Mouse (Mus musculus) macrophage (primary cell): Measurements from ENCODE around the gene Angptl6. TPM values are rescaled to one million over a fixed set of nuclear protein-coding genes. Genes with fewer than 3 reads are reported as not detected.

Experiments
- H3K27ac ChIP-seq: fragments of 350-480 bp; formaldehyde crosslinking; 2 replicates; pipeline ENCODE4 v1.9.0; 2021
- H3K36me3 ChIP-seq: fragments of 350-480 bp; formaldehyde crosslinking; 2 replicates; pipeline ENCODE4 v1.9.0; 2021; ENCODE audit errors: inconsistent target
- H3K4me3 ChIP-seq: fragments of 350-480 bp; formaldehyde crosslinking; 2 replicates; pipeline ENCODE4 v1.9.0; 2021; ENCODE audit errors: inconsistent target
- H3K79me2 ChIP-seq: fragments of 350-480 bp; formaldehyde crosslinking; 2 replicates; pipeline ENCODE4 v1.9.0; 2021; ENCODE audit errors: inconsistent target
- WGBS: methylation state at CpG from one replicate; pipeline ENCODE4 v1.1.7; 2026; ENCODE audit warnings: inconsistent platforms; ENCODE audit not compliant: missing documents; 5-methylcytosine and 5-hydroxymethylcytosine counted together
- polyA plus RNA-seq: library from polyadenylated mRNA; stranded (reverse); fragments of 250-400 nt; gene quantifications from 3 replicates; pipeline ENCODE4 v1.2.4, GENCODE M21; 2018; ENCODE audit warnings: inconsistent platforms

The Angptl6 gene
- polyA plus RNA-seq, 1 experiment from 2014 or later: 0.46 TPM

- no peak overlapping the region for H3K27ac ChIP-seq
- 91% methylated on average over 26 of the region's 26 CpGs for WGBS
- peaks cover 29% of the 10 kb centered on the region for H3K79me2 ChIP-seq
- peaks cover 52% of the 10 kb centered on the region for H3K36me3 ChIP-seq
- no peak overlapping the region for H3K4me3 ChIP-seq
Observed at GRCm38 (mm10) chr9:20891339-20892103, 12.0 kb upstream of the Angptl6 start.

GRCm38 (mm10) chr9:20890411-20890810 is 10.9 kb upstream of the Angptl6 start:
- Histone ChIP-seq H3K27ac (no peak overlapping the region), H3K36me3 (peaks cover 43% of the 10 kb centered on the region)
- WGBS: 93% methylated on average over 5 of the region's 5 CpGs

GRCm38 (mm10) chr9:20889185-20890141 is 9.9 kb upstream of the Angptl6 start:
- H3K4me3 ChIP-seq: peak overlapping the region; percentile 72
- peaks cover 18% of the 10 kb centered on the region for H3K79me2 ChIP-seq
- H3K36me3 ChIP-seq: peaks cover 36% of the 10 kb centered on the region; the same call in 1 of the 2 replicates
- no peak overlapping the region for H3K27ac ChIP-seq
- WGBS: 74% methylated on average over 28 of the region's 29 CpGs

More at GRCm38 (mm10) chr9:20890411-20890810, 10.9 kb upstream of the Angptl6 start:
- peaks cover 18% of the 10 kb centered on the region for H3K79me2 ChIP-seq
- no peak overlapping the region for H3K4me3 ChIP-seq

- peak overlapping the region; percentile 39 for H3K27ac ChIP-seq
- peaks cover 25% of the 10 kb centered on the region; the same call in 1 of the 2 replicates for H3K36me3 ChIP-seq
- H3K79me2 ChIP-seq: peaks cover 18% of the 10 kb centered on the region
- under 1% methylated on average over 30 of the region's 30 CpGs for WGBS
- H3K4me3 ChIP-seq: peak overlapping the region; percentile 72
Observed at GRCm38 (mm10) chr9:20888386-20888765, 8.8 kb upstream of the Angptl6 start.

GRCm38 (mm10) chr9:20887704-20888385 is 8.3 kb upstream of the Angptl6 start, which contains the start of gene Ppan:
Ppan (plus strand) TSS chr9:20888175.
- Histone ChIP-seq H3K4me3 (peak within 1 kb of the TSS; percentile 72), H3K79me2 (peaks cover 18% of the 10 kb centered on the region), H3K27ac (peak within 1 kb of the TSS; percentile 68), H3K36me3 (peaks cover 20% of the 10 kb centered on the region; the same call in 1 of the 2 replicates)
- 1% methylated on average over 40 of the region's 43 CpGs for WGBS

DNA sequence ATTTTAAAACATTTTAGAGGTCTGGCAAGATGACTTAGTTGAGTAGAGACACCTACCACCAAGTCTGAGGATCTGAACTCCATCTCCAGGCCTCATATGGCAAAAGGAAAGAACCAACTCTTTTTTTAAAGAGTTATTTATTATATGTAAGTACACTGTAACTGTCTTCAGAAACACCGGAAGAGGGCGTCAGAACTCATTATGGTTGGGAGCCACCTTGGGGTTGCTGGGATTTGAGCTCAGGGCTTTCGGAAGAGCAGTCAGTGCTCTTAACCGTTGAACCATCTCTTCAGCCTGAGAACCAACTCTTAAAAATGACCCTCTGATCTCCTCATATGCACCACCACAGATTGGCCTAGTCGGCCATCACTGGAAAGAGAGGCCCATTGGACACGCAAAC is 7.7 kb upstream of the Angptl6 start:
- WGBS: 91% methylated on average over 4 of the region's 6 CpGs
- H3K27ac ChIP-seq: no peak overlapping the region
- H3K79me2 ChIP-seq: peaks cover 18% of the 10 kb centered on the region
- H3K4me3 ChIP-seq: no peak overlapping the region; the same call in 1 of the 2 replicates
- H3K36me3 ChIP-seq: peaks cover 18% of the 10 kb centered on the region; the same call in 1 of the 2 replicates

DNA sequence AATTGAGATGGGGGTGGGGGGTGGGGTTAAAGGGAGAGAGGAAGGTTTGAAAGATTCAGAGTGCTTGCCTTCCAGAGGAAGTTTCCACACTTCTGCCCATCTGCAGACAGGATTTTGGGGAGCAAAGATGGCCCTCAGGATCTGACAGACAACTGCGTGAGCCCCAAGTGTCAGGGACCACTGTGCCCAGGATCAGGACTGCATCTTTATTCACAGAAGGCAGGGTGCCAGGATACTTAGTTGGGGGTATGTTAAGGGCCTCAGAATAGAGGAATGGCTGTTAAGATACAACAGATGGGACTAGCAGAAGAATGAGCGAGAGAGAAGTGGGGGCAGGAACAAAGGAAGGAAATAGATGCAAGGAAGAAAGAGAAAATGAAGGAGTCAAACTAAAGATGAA is 7.0 kb upstream of the Angptl6 start:
- Histone ChIP-seq H3K4me3 (no peak overlapping the region), H3K79me2 (peaks cover 18% of the 10 kb centered on the region), H3K36me3 (peaks cover 13% of the 10 kb centered on the region; the same call in 1 of the 2 replicates), H3K27ac (no peak overlapping the region)
- 87% methylated on average over 2 of the region's 2 CpGs for WGBS

DNA sequence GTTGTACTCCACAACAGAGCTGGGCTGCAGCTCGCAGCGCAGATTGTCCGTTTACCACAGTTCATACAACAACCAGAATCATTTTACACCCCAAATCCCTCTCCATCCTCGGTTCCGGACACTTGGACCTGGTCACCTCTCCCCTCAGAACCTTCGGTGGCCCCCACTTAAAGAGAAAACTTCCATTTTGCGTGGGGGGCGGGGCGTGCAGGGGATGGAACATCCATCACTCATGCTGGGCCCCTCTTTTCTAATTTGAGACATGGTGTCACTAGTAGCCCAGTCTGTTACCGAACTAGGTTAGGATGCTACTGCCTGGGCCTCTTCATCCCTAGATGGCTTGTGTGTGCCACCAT is 839 bp downstream of the Angptl6 start:
- WGBS: 21% methylated on average over 10 of the region's 10 CpGs
- Histone ChIP-seq H3K27ac (peak overlapping the region; percentile 60), H3K36me3 (peaks cover under 1% of the 10 kb centered on the region; the same call in 1 of the 2 replicates), H3K4me3 (peak overlapping the region; percentile 31), H3K79me2 (no peaks in the 10 kb centered on the region)

- WGBS: under 1% methylated on average over 53 of the region's 69 CpGs
- H3K4me3 ChIP-seq: peak overlapping the region; percentile 33
- no peaks in the 10 kb centered on the region for H3K79me2 ChIP-seq
- peak overlapping the region; percentile 60 for H3K27ac ChIP-seq
- H3K36me3 ChIP-seq: peaks cover 6% of the 10 kb centered on the region; the same call in 1 of the 2 replicates
Observed at GRCm38 (mm10) chr9:20878041-20878709, 1.4 kb downstream of the Angptl6 start.

DNA sequence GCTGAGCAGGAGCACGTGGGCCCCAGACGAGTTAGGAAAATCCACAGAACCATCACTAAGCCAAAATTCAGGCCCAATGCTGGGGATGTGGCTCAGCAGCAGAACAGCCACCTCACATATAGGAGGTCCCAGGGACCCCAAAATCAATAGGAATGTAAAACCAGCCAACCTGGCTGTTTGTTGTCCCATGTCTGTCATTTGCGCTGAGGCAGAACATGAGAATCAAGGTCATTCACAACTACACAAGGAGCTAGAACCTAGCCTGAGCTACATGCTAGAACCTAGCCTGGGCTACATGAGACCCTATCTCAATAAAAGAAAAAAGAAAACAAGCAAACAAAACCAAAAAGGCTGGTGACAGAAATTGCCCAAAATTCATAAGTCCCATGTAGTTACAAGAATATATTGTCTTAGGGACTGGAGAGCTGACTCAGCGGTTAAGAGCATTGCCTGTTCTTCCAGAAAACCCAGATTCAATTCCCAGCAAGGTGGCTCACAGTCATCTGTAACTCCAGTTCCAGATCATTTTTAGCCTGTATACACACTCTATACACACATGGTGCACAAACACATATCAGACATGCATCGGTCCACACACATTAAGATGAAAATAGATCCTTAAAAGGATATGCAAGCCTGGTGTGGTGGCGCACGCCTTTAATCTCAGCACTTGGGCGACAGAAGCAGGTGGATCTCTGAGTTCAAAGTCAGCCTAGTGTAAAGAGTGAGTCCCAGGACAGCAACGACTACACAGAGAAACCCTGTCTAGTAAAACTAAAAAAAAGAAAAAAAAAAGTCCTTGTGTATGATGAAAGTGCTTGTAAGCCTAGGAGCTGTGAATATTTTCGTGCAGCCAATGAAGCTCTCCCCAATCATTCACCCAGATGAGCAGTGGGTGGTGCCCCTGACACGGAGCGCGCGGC is 2.1 kb downstream of the Angptl6 start:
- no peaks in the 10 kb centered on the region for H3K79me2 ChIP-seq
- peak overlapping the region; percentile 33 for H3K4me3 ChIP-seq
- H3K36me3 ChIP-seq: peaks cover 11% of the 10 kb centered on the region; the same call in 1 of the 2 replicates
- peak overlapping the region; percentile 48 for H3K27ac ChIP-seq
- 41% methylated on average over 13 of the region's 14 CpGs for WGBS

- Histone ChIP-seq H3K79me2 (no peaks in the 10 kb centered on the region), H3K4me3 (no peak overlapping the region), H3K36me3 (peaks cover 16% of the 10 kb centered on the region; the same call in 1 of the 2 replicates), H3K27ac (no peak overlapping the region)
- 83% methylated on average over 8 of the region's 9 CpGs for WGBS
Observed at GRCm38 (mm10) chr9:20876318-20877117, 3.0 kb downstream of the Angptl6 start.

DNA sequence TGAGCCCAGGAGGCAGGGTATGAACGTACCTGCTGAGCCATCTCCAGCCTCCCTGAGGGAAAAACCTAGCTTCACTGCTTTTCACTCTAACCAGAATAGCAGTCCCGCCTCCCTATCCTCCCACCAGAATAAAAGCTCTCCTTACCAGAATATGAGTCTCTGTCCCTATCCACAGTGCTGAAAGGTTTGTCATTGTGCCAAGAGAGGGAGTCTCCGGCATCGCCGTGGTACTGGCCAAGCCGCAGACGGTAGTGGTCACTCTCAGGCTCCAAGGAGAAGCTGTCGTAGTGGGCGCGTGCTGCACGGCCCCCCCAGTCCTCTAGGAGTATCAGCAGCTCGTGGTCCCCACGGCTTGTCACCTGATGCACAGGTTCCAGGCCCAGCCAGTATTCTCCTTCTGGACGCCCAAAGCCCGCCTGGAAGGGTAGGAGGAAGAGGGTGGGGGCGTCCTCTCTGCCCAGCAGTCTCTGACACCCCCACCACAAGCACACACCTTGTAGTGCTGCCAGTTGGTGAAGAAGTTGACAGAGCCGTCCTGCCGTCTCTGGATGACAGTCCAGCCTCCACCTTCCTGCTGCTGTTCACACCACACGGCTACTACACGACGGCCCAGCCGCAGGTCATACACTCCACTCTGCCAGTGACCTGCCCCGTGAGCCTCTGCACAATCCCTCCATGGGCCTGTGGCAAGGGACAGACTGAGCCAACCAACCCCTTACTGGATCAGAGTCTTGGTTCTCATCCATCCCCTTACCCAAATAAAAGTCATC is 4.3 kb downstream of the Angptl6 start:
- H3K79me2 ChIP-seq: no peaks in the 10 kb centered on the region
- peaks cover 16% of the 10 kb centered on the region; the same call in 1 of the 2 replicates for H3K36me3 ChIP-seq
- H3K27ac ChIP-seq: no peak overlapping the region
- no peak overlapping the region for H3K4me3 ChIP-seq
- 92% methylated on average over 23 of the region's 23 CpGs for WGBS
